Mouse (Mus musculus): Measurements from ENCODE around the gene Dnah6.

DNA sequence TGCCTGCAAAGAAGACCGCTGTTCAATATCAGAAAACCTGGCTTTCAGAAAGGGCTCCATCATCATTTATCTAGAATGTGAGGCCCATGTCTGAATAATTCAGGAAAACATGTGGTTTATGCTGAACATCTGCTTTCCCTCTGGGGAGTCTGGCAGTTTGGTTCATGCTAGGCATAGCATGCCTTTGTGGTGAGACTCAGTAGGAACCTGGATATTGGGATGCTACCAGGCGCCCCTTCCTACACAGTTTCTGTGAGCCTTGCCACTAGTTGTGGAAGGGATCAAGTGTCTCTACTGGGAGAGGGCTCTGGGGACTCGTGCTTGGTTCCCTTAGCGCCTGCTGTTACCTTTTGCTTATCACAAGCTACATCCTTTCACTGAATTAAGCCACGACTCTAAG, 37.2 kb downstream of the Dnah6 start:
- TF ChIP-seq CTCF (IDR thresholded peaks at IDR 0.05): no peak
- no peak for TF ChIP-seq EP300 (IDR thresholded peaks at IDR 0.05; ENCODE audit: insufficient read depth, low read depth, low read length)
- no peak for TF ChIP-seq POLR2A (IDR thresholded peaks at IDR 0.05; ENCODE audit: insufficient read depth, low read depth, low read length)

Measured in heart, adult 2 months (tissue).